Mouse (Mus musculus) C2C12 (cell line): Measurements from ENCODE around the gene Cd38.

Source experiments
- CEBPB ChIP-seq: IDR thresholded peaks from one replicate; pipeline ENCODE4 v1.6.1; 2011; ENCODE audit warnings: low read depth, mild to moderate bottlenecking, control low read depth, moderate library complexity
- CTCF ChIP-seq: IDR thresholded peaks from one replicate; pipeline ENCODE4 v1.5.1; 2011; ENCODE audit not compliant: control insufficient read depth, insufficient read depth, insufficient read length
- FOSL1 ChIP-seq: IDR thresholded peaks from one replicate; pipeline ENCODE4 v1.8.0; 2011; ENCODE audit warnings: mild to moderate bottlenecking, low read length; ENCODE audit not compliant: poor library complexity, insufficient read depth, severe bottlenecking
- MAX ChIP-seq: IDR thresholded peaks from one replicate; pipeline ENCODE4 v1.6.1; 2011; ENCODE audit warnings: mild to moderate bottlenecking, control low read depth
- MYOD1 ChIP-seq: IDR thresholded peaks from one replicate; pipeline ENCODE4 v1.6.1; 2011; ENCODE audit warnings: low read depth; ENCODE audit not compliant: control insufficient read depth, insufficient read length
- MYOG ChIP-seq: IDR thresholded peaks from one replicate; pipeline ENCODE4 v1.6.1; 2011; ENCODE audit not compliant: control insufficient read depth, insufficient read length; ENCODE audit errors: extremely low read depth
- USF1 ChIP-seq: IDR thresholded peaks from one replicate; pipeline ENCODE4 v1.6.1; 2011; ENCODE audit warnings: low read depth, mild to moderate bottlenecking, control low read depth, moderate library complexity

DNA sequence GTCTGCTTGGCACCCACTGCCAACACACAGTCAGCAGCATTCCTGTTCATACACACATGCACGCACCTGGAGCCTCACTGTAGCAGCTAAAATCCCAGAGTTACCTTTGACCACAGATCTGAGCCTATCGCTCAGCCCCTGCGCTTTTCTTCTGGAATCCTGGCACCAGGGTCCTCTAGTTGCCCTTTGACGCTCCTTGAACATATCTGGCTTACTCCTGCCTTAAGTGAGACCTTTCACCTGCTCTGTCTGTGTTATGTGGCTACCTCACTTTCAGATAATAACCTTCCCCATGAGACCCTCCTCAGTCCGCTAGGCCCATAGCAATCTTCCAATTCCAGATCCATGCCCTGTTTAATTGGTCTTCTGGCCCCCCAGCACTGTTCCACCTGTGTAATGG lies 8.3 kb upstream of the Cd38 start:
- no peak for TF ChIP-seq CTCF
- TF ChIP-seq MYOD1: no peak
- no peak for TF ChIP-seq USF1
- no peak for TF ChIP-seq MYOG
- no peak for TF ChIP-seq CEBPB
- no peak for TF ChIP-seq MAX
- no peak for TF ChIP-seq FOSL1
